Mouse (Mus musculus): Measurements from ENCODE around the gene Slc6a18.

GRCm38 (mm10) chr13:73704694-73705325 is 27.0 kb upstream of the Slc6a18 start, which contains the start of gene Slc6a19:
- TF ChIP-seq CTCF (IDR thresholded peaks at IDR 0.05; ENCODE audit: extremely low read depth, insufficient read depth, insufficient read length, insufficient replicate concordance) (no peak), POLR2A (IDR thresholded peaks at IDR 0.05; ENCODE audit: low read depth, low read length) (no peak)

Measured in spleen, adult 2 months (tissue).